Comparison of ENCODE assay signal across 21 mouse cellular contexts in the genomic region with DNA sequence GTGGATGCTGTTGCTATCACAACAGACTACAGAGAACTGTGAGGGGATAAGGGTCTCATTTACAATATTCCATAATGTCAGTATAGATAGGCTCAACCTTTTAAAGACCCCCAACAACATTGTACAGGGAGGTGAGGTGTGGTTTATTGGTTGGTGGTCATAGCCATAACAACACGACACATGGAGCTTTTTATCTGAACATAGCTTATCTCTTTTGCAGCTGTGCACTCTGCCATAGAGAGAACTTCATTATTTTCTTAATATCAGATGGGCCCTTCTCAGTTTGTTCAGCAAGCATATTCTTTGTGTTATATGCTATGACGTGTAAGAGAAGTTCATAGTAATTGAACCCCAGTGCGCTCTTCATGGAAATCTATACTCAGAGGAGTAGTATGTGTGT.
"Had no signal": no experiment of that assay in that cellular context is flagged by ENCODE, and none has a peak within 500 bp of the region (broad histone marks: within the 10 kb centered on the region; RNA-seq: fewer than 3 reads in every experiment).

No protein-coding gene starts in this region.

- DNase-seq: kidney, adult 11 months; kidney, adult 8-10 months; kidney, postnatal 10 days; kidney, postnatal 36 days; layer of hippocampus, postnatal 36 days; lung, embryonic 14.5 days; thymus, adult 2 months; thymus, postnatal 14 days; thymus, postnatal 4 days had no signal

- H3K27ac ChIP-seq: intestine, embryonic 15.5 days; kidney, embryonic 15.5 days; left cerebral cortex, adult 2 months; liver, embryonic 15.5 days; macrophage; midbrain, embryonic 12.5 days; midbrain, embryonic 15.5 days; neural tube, embryonic 12.5 days; neural tube, embryonic 15.5 days; stomach, postnatal 0 days had no signal

- ATAC-seq: intestine, embryonic 15.5 days; lung, postnatal 0 days; midbrain, embryonic 15.5 days had no signal

- H3K4me1 ChIP-seq: intestine, embryonic 15.5 days; kidney, embryonic 15.5 days; midbrain, embryonic 12.5 days; midbrain, embryonic 15.5 days; neural tube, embryonic 12.5 days; neural tube, embryonic 15.5 days had no signal

- H3K36me3 ChIP-seq: intestine, embryonic 15.5 days; kidney, embryonic 15.5 days; liver, embryonic 15.5 days; midbrain, embryonic 12.5 days; midbrain, embryonic 15.5 days; neural tube, embryonic 12.5 days; neural tube, embryonic 15.5 days had no signal

- H3K27me3 ChIP-seq: intestine, embryonic 15.5 days; kidney, embryonic 15.5 days; liver, embryonic 15.5 days; megakaryocyte, embryonic 14.5 days; midbrain, embryonic 12.5 days; midbrain, embryonic 15.5 days; neural tube, embryonic 12.5 days; neural tube, embryonic 15.5 days had no signal

- H3K4me3 ChIP-seq: intestine, embryonic 15.5 days; kidney, embryonic 15.5 days; left cerebral cortex, adult 2 months; liver, embryonic 15.5 days; megakaryocyte, embryonic 14.5 days; midbrain, embryonic 12.5 days; midbrain, embryonic 15.5 days; neural tube, embryonic 12.5 days; neural tube, embryonic 15.5 days had no signal

- H3K4me2 ChIP-seq: intestine, embryonic 15.5 days; kidney, embryonic 15.5 days; liver, embryonic 15.5 days; lung, embryonic 14.5 days; midbrain, embryonic 12.5 days; midbrain, embryonic 15.5 days; neural tube, embryonic 12.5 days; neural tube, embryonic 15.5 days had no signal

- H3K9me3 ChIP-seq: intestine, embryonic 15.5 days; kidney, embryonic 15.5 days; liver, embryonic 15.5 days; megakaryocyte, embryonic 14.5 days; midbrain, embryonic 12.5 days; midbrain, embryonic 15.5 days; neural tube, embryonic 12.5 days; neural tube, embryonic 15.5 days had no signal

- H3K9ac ChIP-seq: intestine, embryonic 15.5 days; kidney, embryonic 15.5 days; liver, embryonic 15.5 days; lung, embryonic 14.5 days; midbrain, embryonic 12.5 days; midbrain, embryonic 15.5 days; neural tube, embryonic 12.5 days; neural tube, embryonic 15.5 days had no signal
